Mouse (Mus musculus) monocyte, adult 2 months (primary cell): ENCODE results near the gene Stx16.

Experiments used
- DNase-seq, 2 experiments: peaks; one replicate each; pipeline ENCODE4 v3.0.0; 2022; ENCODE audit warnings: low spot score in 2 of 2, low read depth in 1 of 2

The Stx16 gene

DNA sequence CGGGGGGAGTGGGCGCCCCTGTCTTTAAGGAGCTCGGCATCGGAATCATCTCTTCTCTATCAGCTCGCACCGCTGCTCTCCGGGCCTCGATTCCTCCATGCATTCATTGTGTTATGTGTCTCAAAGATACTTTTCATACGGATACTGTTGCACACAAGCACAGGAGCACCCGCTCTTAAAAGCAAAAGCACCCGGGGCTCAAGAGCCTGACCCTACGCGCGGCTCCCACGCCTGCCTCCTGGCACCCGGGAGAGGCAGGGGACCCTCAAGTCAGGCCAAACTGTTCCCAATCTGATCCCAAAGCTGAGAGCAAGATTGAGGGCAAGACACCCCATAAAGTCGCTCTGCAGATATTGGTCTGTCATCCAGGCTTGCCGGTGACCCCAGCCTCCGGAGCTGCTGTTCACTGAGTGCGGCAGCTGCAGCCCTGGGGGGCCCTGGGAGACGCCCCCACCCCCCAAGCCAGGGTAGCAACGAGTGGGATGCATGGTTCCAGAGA is 987 bp upstream of the Stx16 start:
- DNase-seq = no peak

DNA sequence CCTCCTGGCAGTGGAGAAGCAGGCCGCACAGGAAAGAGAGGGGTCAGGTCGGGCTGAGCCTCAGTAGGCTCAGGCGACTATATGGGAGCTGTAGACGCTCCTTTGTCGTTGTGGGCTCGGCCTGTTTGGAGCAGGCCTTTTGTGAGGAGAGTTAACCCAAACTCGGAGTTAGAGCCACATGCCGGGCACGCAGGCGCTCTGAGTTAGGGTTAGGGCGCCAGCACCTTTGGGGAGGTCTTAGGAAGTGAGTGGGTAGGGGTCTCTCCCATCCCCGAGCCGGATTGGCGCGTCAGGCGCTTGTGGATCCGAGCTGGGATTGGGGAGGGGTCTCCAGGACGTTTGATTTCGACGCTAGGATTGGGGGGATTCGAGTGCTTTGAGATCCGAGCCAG is 321 bp downstream of the Stx16 start:
- DNase-seq = no peak

GRCm38 (mm10) chr2:174077004-174077695 is 1.0 kb downstream of the Stx16 start:
- no peak for DNase-seq

GRCm38 (mm10) chr2:174077776-174078338 is 1.7 kb downstream of the Stx16 start:
- DNase-seq = no peak

DNA sequence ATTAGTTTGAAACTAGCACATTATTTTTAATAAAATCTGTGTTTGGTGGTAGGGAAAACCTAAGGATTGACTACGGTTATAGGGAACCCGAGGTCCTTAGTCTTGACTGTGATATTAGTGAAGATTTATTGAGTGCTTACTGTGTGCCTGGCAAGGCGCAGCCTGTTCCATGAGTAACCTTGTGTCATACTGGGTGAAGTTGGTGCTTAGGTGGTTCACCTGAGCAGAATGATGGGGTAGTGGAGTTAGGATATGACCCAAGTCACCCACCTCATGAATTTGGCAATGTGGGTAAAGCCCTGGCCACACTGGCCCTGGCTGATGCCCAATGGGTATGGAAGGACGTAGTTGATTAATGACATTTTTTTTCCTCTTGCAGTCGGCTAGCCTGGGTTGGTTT is 5.7 kb downstream of the Stx16 start:
- no peak for DNase-seq

DNA sequence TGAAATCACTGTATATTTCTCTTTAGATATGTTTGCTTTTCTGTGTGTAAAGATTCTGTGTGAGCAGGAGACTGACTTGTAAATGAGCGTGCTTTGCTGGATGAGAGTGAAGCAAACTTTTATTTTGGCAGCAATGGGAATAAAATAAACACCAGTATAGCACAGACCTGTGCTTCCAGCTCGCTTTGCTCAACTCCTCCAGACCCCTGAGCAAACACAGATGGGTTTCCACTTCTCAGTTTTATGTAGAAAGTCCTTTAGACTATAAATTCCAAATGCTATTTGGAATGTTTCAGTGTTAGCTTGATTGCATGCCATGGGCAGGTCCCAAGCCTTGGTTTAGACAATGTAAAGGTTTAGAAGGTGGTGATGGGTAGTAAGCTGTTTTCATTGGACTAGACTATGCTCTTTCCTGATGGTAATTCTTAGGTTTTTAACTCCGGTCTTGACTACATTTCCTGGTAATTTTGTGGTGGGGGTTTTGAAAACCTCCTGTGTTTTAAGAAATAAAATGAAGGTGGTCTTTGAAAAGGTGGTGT is 6.3 kb downstream of the Stx16 start:
- DNase-seq = no peak

DNA sequence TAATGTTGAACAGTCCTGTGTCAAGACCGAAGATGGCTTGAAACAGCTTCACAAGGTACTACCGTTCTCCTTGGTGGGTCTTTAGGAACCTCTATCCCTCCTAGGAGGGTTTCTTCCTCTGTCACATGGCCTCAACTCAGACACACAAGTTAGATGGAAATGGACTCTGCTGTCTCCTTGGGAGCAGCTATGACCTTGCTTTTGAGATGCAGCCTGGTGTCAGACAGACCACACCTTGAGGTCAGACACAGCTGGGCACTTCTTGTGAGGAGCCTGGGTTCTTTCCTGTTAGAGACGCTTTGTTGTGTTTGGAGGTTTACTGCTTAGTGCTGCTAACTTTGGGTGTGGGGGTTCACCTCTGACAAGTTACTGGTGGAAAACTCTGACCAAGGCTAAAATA is 19.0 kb downstream of the Stx16 start:
- DNase-seq = no peak

GRCm38 (mm10) chr2:174102399-174102798 is 26.3 kb downstream of the Stx16 start:
- no peak for DNase-seq

DNA sequence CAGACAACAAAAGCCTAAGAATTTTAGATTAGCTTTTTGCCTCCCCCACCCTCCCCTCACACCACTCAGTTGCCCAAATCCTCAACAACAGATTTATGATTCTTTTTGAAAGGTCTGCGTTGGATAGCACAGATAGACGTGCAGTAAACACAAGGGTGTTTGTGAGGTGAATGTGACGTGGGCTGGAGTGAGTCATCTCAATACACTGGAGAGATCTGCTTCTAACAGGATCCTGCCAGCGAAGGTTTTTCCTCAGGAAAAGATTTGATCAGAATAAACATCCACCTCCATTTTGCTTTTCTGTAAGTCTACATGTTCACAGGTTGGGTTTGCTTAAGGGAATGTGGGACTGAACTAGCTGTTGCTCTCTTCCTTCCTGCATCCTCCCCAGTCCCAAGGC is 27.4 kb downstream of the Stx16 start:
- DNase-seq = no peak

GRCm38 (mm10) chr2:174107375-174107774 is 31.3 kb downstream of the Stx16 start:
- DNase-seq = no peak

- DNase-seq = peak in 1 of 2 experiments; percentile 12
These were observed 34.1 kb downstream of the Stx16 start, which contains the start of gene Npepl1 for GRCm38 (mm10) chr2:174109991-174110782. Npepl1 (plus strand) TSS chr2:174110349.

DNA sequence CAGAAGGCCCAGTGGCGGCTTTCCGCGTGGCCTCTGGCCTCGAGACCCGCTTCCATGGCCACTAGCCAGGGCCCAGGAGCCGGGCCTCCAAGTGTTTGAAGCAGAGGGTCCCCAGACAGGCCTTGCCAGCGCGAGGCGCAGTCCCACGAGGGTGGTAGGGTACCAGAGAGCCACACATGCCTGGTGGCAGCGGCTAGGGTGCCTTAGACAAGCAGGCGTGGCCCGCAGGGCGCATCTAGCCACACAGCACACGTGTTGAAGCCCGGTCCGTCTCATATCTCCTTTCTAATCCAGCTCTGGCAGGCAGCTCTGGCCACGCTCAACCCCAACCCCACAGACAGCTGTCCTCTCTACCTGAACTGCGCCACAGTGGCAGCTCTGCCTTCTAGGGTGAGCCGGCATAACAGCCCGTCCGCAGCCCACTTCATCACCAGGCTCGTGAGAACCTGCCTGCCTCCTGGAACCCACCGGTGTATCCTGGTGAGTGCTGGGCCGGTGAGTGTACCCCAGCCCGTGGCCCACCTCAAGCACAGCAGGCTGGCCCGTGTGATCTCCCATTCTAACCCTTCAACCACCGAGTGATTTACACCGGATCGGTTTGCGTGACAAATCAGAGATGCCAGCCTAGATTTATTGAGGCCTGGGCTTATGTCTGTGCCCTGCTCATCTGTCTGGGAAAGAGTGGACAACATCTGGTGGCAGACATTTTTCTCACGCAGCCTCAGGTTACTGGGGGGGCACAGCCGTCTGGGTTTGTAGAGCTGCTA is 34.9 kb downstream of the Stx16 start:
- DNase-seq = peak in 1 of 2 experiments; percentile 8

DNA sequence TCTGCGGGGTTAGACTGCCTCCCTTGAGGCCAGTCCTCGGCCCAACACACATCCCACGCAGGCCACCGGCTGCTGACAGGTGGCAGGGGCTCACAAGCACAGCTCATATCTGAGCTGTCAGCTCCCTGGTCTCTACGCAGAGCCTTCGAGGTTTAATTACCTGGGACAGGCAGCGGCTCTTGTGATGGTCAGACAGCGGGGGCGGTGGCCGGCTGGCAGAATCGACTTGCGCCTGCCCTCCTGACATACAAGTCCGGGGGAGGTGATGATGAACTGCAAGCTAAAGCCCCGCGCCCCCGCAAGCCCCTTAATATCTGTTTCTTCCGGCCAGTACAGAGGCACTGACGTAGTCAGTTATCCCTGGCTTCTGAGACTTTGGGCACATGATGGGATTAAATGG is 36.8 kb downstream of the Stx16 start:
- DNase-seq = no peak

DNA sequence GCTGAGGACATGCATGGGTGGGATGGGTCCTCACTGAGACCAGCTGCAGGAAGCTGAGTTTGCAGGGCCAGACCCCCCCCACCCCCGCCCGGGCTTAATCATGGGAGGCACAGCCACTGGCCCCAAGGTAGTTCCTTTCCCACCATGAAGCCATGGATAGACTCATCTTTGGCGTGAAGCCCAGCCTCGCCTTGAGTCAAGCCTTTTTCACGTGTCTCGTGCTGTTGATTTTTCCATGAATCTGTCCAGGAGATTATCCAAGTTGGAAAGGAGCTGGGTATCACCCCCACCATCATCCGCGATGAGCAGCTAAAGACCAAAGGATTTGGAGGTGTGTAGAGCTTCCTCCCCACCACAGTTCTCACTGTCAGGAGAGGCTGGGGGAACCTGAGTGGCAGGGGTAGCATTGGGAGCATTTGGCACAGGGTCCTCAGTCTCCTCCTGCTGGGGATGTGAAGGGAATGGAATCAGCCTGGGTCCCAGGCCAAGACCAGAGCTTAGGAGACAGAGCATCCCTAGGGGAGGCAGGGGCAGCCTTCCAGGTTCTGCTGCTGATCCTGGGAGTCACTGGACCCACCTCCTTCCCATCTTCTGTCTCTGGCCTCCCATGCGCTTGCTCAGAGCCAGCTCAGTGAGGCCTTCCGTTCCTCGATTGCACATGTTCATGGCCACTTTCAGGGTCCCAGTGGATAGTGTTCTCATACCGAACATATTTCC is 38.2 kb downstream of the Stx16 start:
- DNase-seq = no peak

- DNase-seq = no peak
These were observed 40.8 kb downstream of the Stx16 start for GRCm38 (mm10) chr2:174116929-174117328.

GRCm38 (mm10) chr2:174118141-174118540 is 42.0 kb downstream of the Stx16 start:
- no peak for DNase-seq

- DNase-seq = no peak
These were observed 43.2 kb downstream of the Stx16 start for GRCm38 (mm10) chr2:174119259-174119658.

- DNase-seq = no peak
These were observed 44.5 kb downstream of the Stx16 start for GRCm38 (mm10) chr2:174120631-174121030.

DNA sequence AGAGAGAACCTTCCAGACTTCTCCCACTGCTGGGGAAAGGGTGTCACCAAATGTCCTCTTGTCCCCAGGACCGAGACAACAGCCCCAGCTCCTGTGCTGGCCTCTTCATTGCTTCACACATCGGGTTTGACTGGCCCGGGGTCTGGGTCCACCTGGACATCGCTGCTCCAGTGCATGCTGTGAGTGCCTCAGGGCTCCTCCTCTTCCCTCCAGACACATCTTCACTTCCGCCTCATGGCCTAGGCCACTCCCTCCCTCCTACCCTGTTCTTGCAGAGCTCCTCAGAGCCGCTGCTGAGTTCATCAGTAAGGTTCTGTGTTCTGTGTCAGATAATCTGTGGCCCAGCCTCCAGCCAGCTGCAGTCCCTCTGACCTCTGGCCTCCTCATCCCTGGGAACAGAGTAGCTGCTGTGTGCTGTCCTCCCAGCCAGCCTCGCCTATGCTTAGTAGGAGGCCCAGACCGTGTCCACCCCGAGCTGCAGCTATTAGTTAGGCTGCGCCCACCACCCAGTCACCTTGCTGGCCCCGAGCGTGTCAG is 45.4 kb downstream of the Stx16 start:
- no peak for DNase-seq

- DNase-seq = no peak
These were observed 46.2 kb downstream of the Stx16 start for GRCm38 (mm10) chr2:174122331-174122730.
